Mouse (Mus musculus): ENCODE data around the gene Acat3. TPM values are rescaled to one million over a fixed set of nuclear protein-coding genes. Genes with fewer than 3 reads are reported as not detected.

The Acat3 gene
- total RNA-seq, 2 experiments from 2014 or later = 1.9 to 2.5 TPM

Other genes with a start within 250 kb of the Acat3 start
- 10 to 100 TPM; 76.5 to 97.4 TPM for gene Igf2r, start 170.9 kb downstream of the Acat3 start, total RNA-seq (2021)
- not detected for gene Mas1, start 72.5 kb downstream of the Acat3 start, total RNA-seq (2021)
- under 1 TPM; 0.17 to 0.20 TPM for gene Mrgprh, start 64.6 kb downstream of the Acat3 start, total RNA-seq (2021)
- gene Pnldc1, start 30.4 kb downstream of the Acat3 start, total RNA-seq (2021) = 1 to 10 TPM; 1.9 to 3.2 TPM
- gene Tcp1, start 24.9 kb downstream of the Acat3 start, total RNA-seq (2021) = 100 to 1,000 TPM; 218 to 271 TPM
- gene Mrpl18, start 24.3 kb downstream of the Acat3 start, total RNA-seq (2021) = 10 to 100 TPM; 68.6 to 71.4 TPM
- gene Acat2, start 20.1 kb upstream of the Acat3 start, total RNA-seq (2021) = 100 to 1,000 TPM in 1 of 2 experiments, 10 to 100 TPM in 1; 95.1 to 133 TPM
- 10 to 100 TPM; 59.6 to 61.9 TPM for gene Wtap, start 53.6 kb upstream of the Acat3 start, total RNA-seq (2021)
- 100 to 1,000 TPM; 383 to 457 TPM for gene Sod2, start 66.2 kb upstream of the Acat3 start, total RNA-seq (2021)
- gene Gpr31b, start 111.7 kb upstream of the Acat3 start, total RNA-seq (2021) = under 1 TPM in 1 of 2 experiments, not detected in 1; 0.73 TPM
- 1 to 10 TPM in 1 of 2 experiments, under 1 TPM in 1; 0.73 to 1.0 TPM for gene Tcp10b, start 120.5 kb upstream of the Acat3 start, total RNA-seq (2021)
- under 1 TPM in 1 of 2 experiments, not detected in 1; 0.76 TPM for gene Unc93a, start 191.2 kb upstream of the Acat3 start, total RNA-seq (2021)